In genomic region chr3:79500279-79500678, GRCm38 (mm10) we compare ENCODE assay signal across 11 mouse cellular contexts.
DNase-seq lines count a peak whose midpoint lies in the region; ATAC-seq and TF ChIP-seq lines count a peak whose summit lies in the region.
"Had no signal": no experiment of that assay in that cellular context is flagged by ENCODE, and none has a peak within 500 bp of the region (broad histone marks: within the 10 kb centered on the region; RNA-seq: fewer than 3 reads in every experiment).

No protein-coding gene starts in this region.

- no peak overlapping the region for H3K4me3 ChIP-seq in lung, postnatal 0 days (ENCODE audit: low read depth, low read length)
- H3K4me3 ChIP-seq in forebrain, embryonic 14.5 days (ENCODE audit: low read depth, low read length): no peak overlapping the region
- H3K4me3 ChIP-seq in hindbrain, embryonic 11.5 days (ENCODE audit: low read depth, low read length): no peak overlapping the region
- H3K4me3 ChIP-seq: embryonic facial prominence, embryonic 15.5 days; intestine, embryonic 15.5 days; lung, embryonic 15.5 days had no signal

- no peak for TF ChIP-seq EP300 in lung, postnatal 0 days (IDR thresholded peaks at IDR 0.05)

- no peaks in the 10 kb centered on the region for H3K4me1 ChIP-seq in lung, postnatal 0 days (ENCODE audit: insufficient read depth, low read depth, low read length)
- H3K4me1 ChIP-seq in forebrain, embryonic 14.5 days (ENCODE audit: control insufficient read depth, insufficient read depth, low read length): no peaks in the 10 kb centered on the region
- H3K4me1 ChIP-seq in hindbrain, embryonic 11.5 days (replicated peaks; ENCODE audit: control insufficient read depth, insufficient read depth, low read length): no peaks in the 10 kb centered on the region
- H3K4me1 ChIP-seq: embryonic facial prominence, embryonic 15.5 days; intestine, embryonic 15.5 days; lung, embryonic 15.5 days had no signal

- H3K4me2 ChIP-seq in lung, postnatal 0 days (replicated peaks; ENCODE audit: low read depth, low read length): no peak overlapping the region
- H3K4me2 ChIP-seq in forebrain, embryonic 14.5 days (ENCODE audit: low read length): no peak overlapping the region
- H3K4me2 ChIP-seq in hindbrain, embryonic 11.5 days (replicated peaks; ENCODE audit: low read depth, low read length): no peak overlapping the region
- H3K4me2 ChIP-seq: embryonic facial prominence, embryonic 15.5 days; intestine, embryonic 15.5 days; lung, embryonic 15.5 days had no signal

- ATAC-seq in lung, postnatal 0 days: no peak; the same call in 1 of the 2 replicates
- peak; percentile 75 for ATAC-seq in forebrain, embryonic 14.5 days
- no peak for ATAC-seq in hindbrain, embryonic 11.5 days (ENCODE audit: low FRiP score)
- ATAC-seq in erythroid progenitor cell, adult 5-6 weeks (replicated peaks; ENCODE audit: low FRiP score, poor library complexity, severe bottlenecking): no peak
- ATAC-seq: intestine, embryonic 15.5 days had no signal

- no peak overlapping the region for H3K9ac ChIP-seq in lung, postnatal 0 days (replicated peaks; ENCODE audit: low read depth)
- no peak overlapping the region for H3K9ac ChIP-seq in forebrain, embryonic 14.5 days (ENCODE audit: low read length)
- no peak overlapping the region for H3K9ac ChIP-seq in hindbrain, embryonic 11.5 days (ENCODE audit: low read depth, low read length)
- H3K9ac ChIP-seq: embryonic facial prominence, embryonic 15.5 days; intestine, embryonic 15.5 days; lung, embryonic 15.5 days had no signal

- H3K27ac ChIP-seq in lung, postnatal 0 days (ENCODE audit: low read length): no peak overlapping the region
- H3K27ac ChIP-seq in forebrain, embryonic 14.5 days (ENCODE audit: low read depth, low read length): no peak overlapping the region
- H3K27ac ChIP-seq in hindbrain, embryonic 11.5 days (ENCODE audit: low read depth, low read length): no peak overlapping the region
- H3K27ac ChIP-seq: embryonic facial prominence, embryonic 15.5 days; intestine, embryonic 15.5 days; lung, embryonic 15.5 days had no signal

- TF ChIP-seq CTCF in lung, postnatal 0 days (IDR thresholded peaks at IDR 0.05): no peak

- no peaks in the 10 kb centered on the region for H3K27me3 ChIP-seq in lung, postnatal 0 days (replicated peaks; ENCODE audit: insufficient read depth, low read length)
- no peaks in the 10 kb centered on the region for H3K27me3 ChIP-seq in forebrain, embryonic 14.5 days (replicated peaks; ENCODE audit: control insufficient read depth, insufficient read depth, low read length)
- H3K27me3 ChIP-seq in hindbrain, embryonic 11.5 days (ENCODE audit: control insufficient read depth, insufficient read depth, low read length): no peaks in the 10 kb centered on the region
- H3K27me3 ChIP-seq: embryonic facial prominence, embryonic 15.5 days; intestine, embryonic 15.5 days; lung, embryonic 15.5 days had no signal

- H3K9me3 ChIP-seq in lung, postnatal 0 days (ENCODE audit: low read length): no peaks in the 10 kb centered on the region
- no peaks in the 10 kb centered on the region for H3K9me3 ChIP-seq in forebrain, embryonic 14.5 days (replicated peaks; ENCODE audit: control insufficient read depth, low read length)
- no peaks in the 10 kb centered on the region for H3K9me3 ChIP-seq in hindbrain, embryonic 11.5 days (ENCODE audit: control insufficient read depth, low read length)
- H3K9me3 ChIP-seq: embryonic facial prominence, embryonic 15.5 days; intestine, embryonic 15.5 days; lung, embryonic 15.5 days had no signal

- WGBS in lung, postnatal 0 days: 55% methylated on average over 10 of the region's 10 CpGs
- WGBS in forebrain, embryonic 14.5 days: 9% methylated on average over 10 of the region's 10 CpGs
- 54% methylated on average over 10 of the region's 10 CpGs for WGBS in hindbrain, embryonic 11.5 days

- DNase-seq in lung, postnatal 36 days: peak; percentile 40
- DNase-seq in lung, postnatal 0 days (ENCODE audit: low spot score): no peak
- DNase-seq in forebrain, embryonic 14.5 days (ENCODE audit: low spot score): peak; percentile 56
- peak; percentile 21 for DNase-seq in hindbrain, embryonic 11.5 days (ENCODE audit: low spot score)
- DNase-seq in kidney, postnatal 36 days: peak; percentile 49 to 72
- no peak for DNase-seq in liver
- DNase-seq: spleen, adult 18-20 months had no signal

- no peaks in the 10 kb centered on the region; the same call in 1 of the 2 replicates for H3K36me3 ChIP-seq in lung, postnatal 0 days (ENCODE audit: insufficient read depth, low read length)
- H3K36me3 ChIP-seq in forebrain, embryonic 14.5 days (ENCODE audit: control insufficient read depth, insufficient read depth, low read length): peaks cover 16% of the 10 kb centered on the region
- no peaks in the 10 kb centered on the region for H3K36me3 ChIP-seq in hindbrain, embryonic 11.5 days (ENCODE audit: control insufficient read depth, insufficient read depth, low read length)
- H3K36me3 ChIP-seq: intestine, embryonic 15.5 days had no signal

Comparison
In these comparisons a context has a peak if more than half of its experiments do, and no peak if none do; other contexts are left out.
1. DNase-seq: peak in lung, postnatal 36 days (single experiment), forebrain, embryonic 14.5 days (single experiment), hindbrain, embryonic 11.5 days (single experiment) and kidney, postnatal 36 days (2 of 2); none in lung, postnatal 0 days (single experiment) and liver (single experiment).